Mouse (Mus musculus) c-Kit-positive CD71-positive TER-119-positive erythroid progenitor cells, embryonic 14.5 days (primary cell): ENCODE data around the gene Vsig8.

Experiments
- DNase-seq: peaks from one replicate; pipeline ENCODE4 v3.0.0-alpha.2; 2013; ENCODE audit warnings: low spot score

Vsig8 gene

DNA sequence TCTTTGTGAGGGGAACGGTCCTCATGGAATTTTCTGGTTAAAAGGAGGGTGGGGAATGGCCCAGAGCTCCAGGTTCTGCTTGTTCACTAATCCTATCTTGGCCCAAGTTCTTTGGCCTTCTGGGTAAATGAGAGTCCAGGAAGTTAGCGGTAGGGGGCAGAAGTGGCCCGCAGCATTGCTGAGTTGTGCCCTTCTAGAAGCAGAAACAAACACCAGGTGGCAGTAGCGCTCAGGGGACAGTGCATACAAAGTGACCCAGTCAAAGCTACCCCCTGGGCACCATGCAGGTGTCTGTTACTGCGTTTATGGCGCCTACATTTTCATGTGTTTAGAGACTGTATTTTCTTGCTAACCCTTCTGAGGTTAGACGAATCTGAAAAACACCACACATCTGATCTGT is 27.0 kb upstream of the Vsig8 start:
- peak; percentile 48 for DNase-seq

DNA sequence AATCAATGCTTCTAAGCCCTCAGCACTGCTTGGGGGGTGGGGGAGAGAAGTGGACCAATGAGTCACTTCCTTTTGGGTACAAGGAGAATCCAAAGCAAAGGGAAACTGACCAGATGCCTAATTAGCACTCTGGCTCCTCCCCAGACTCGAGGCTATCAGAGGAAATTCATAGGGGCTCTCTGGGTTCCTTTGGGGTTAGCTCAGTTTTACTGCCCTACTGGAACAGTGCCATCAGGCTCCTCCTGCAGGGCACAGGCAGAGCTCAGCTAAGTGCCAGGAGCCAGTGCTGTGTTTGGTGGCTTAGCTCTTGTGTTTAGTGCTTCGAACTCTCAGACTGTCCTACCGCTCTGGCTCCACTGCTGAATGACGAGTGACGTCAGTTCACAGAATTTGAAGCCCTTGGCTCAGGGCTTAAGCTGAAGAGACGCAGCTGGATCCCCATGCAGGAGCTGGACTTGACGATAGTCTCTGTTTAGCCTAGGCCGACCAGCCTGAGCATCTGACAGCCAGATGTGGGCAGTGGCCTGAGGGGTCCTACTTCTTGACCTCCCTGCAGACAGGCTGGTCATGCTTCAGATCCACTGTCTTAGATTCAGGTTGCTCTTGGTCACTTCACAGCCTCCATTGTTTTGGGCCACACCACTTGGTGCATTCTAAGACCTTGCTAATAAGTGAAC is 25.1 kb upstream of the Vsig8 start:
- no peak for DNase-seq

DNA sequence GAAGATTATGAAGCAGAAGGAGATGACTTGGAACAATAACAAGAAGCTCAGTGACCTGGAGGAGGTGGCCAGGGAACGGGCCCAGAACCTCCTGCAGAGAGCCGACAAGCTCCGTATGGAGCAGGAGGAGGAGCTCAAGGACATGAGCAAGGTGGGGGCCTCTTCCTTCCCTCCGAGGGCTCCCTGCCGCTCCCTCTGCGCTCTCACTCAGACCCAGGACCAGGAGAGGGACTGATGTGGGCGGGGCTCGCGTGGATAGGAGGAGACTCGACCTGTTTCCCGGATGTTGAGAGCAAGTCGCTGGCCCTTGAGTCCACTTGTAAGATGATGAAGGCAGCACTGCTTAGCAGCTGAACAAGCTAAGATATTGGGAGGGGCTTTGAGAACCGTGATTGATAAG is 23.2 kb upstream of the Vsig8 start:
- no peak for DNase-seq

DNA sequence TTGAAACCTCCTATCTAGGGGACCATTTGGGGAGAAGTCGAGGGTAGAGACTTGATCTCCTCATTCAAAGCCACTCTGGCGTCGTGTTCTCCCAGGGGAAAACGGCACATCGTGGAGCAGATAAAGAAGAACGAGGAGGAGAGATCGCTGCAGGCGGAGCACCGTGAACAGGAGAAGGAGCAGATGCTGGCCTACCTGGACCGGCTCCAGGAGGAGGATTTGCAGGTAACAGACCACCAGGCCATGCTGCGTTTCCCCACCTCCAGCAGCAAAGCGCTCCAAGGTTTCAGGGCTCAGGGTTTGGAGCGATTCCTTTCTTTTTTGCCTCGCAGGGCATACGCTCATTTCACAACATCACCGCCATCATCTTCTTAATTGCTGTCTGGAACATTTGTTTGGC is 20.6 kb upstream of the Vsig8 start:
- no peak for DNase-seq

DNA sequence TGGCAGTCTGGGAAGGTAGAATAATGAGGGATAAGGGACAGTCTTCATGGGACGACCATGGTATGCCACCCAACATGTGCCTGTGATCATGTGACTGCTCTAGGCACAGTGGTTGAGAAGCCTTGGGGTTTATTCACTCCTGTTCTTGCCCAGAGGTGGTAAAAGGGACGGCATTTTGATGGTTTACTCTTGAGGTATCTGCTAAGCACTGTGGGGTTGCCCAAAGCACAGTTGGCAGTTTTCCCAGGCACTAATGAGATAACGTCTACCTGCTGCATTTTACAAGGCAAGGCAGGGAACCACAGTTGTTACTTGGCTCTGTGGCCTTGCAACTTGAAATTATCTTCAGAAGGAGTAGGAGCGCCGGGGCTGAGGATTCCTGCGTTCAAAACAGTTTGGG is 15.9 kb upstream of the Vsig8 start:
- DNase-seq = no peak

DNA sequence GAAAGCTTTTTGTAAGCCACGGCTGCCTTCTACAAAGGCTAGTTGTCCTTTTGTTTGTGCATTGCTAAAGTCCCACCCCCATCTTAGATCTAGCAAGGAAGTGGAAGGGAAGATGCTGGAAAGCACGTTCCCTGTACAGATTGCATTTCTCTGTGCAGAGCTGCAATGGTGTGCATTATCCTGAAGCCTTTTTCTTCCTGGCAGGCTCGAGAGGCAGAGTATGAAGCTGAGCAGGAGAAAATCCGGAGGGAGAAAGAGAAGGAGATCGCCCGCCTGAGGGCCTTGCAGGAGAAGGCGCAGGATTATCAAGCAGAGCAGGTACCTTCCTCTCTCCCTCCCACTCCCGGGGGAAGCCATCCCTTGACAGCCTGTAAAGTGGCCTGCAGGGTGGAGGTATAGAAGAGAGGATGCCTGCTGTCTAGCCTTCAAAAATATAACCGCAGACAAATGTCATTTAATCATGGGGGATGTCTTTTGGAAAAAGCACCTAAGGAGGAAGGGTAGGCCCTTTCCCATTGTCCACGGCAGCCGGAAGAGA is 15.4 kb upstream of the Vsig8 start:
- DNase-seq = no peak

DNA sequence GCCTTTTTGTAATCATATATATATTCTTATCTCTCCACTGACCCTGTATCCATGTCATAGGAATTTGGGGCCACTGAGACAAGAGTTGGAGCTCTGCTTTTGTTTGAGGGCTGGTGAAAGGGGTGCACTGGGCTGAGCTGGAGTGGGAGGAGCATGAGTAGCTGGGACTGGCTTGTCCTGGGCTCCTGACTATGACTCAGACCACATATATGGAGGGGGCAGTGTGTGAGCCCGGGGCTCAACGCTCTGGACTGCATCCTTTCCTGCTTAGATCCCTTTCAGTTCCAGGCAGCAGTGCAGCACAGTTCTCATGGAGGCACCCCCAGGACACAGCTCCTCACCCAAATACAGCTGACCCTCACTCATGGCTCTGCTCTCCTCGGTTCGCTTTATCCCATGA is 9.7 kb upstream of the Vsig8 start:
- no peak for DNase-seq

DNA sequence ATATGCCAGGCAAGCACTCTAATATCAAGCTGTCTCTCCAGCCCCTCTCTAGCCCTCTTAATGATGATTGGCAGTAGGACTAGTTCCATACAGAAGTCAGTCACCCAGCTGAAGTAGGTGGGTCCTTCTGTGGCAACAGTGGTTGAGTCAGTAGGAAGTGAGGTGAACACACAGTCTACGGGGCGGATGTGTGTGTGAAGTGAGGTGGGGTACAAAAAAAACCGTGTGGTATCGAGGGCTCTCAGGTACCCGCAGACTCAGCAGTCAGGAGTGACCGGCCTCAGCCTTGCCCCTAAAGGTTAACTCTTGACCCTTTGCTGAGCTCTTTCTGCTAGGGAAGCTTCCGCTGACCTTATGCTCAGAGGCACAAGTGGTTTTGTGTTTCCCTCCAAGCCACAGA is 7.2 kb upstream of the Vsig8 start:
- no peak for DNase-seq

DNA sequence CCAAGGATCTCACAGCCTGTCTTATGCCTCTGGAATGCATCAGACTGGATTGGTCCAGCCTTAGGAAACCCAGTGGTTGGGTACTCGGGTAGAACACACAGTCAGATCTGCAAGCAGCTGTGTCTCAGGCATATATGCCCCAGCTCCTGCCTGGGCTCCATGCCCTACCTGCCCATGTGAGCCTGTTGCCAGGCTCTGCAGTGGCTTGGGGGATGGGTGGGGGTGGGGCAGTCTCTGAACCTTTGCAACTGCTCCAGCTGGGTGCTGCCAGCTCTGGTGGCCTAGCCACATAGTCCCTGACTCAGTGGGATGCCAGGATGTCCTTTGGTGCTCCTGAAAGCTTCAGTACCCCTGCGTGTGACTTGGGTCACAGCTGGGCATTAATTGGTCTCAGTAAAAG is 6.4 kb upstream of the Vsig8 start:
- no peak for DNase-seq

DNA sequence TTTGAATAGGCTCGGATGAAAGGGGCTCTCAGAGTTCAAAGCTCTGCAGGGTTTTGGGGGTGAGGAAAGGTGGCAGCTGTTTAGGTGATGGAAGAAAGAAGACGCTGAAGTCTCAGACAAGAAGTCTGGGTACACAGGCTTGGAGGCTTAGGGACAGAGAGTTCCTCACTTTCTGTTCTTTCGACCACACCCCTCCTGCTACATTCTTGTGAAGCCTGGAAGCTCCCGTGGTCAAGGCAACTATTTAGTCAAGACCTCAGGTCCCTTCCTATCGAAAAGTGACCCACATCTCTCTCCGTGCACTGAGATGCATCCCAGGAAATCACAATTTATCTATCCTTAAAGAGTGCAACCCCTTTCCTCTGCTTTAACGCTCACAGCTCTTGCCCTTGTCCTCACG is 6.0 kb upstream of the Vsig8 start:
- DNase-seq = no peak

DNA sequence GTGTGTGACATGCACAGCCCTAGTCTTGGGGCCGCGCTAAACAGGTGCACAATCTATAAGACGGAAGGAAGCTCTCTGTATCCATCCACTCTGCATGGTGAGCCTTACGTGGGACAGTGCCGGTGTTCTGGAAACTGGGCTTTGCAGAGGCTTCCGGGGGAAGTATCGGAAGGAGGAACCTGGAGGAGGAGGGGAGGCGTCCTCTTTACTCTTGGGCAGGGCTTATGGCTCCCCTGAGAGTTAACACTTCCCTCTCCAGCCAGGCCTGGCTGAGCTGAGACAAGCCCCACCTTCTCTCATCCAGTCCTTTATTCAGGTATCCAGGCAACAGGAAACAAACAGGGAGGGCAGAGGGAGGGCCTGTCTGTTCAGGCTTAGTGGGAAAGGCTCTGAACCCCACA is 5.2 kb upstream of the Vsig8 start:
- DNase-seq = no peak

DNA sequence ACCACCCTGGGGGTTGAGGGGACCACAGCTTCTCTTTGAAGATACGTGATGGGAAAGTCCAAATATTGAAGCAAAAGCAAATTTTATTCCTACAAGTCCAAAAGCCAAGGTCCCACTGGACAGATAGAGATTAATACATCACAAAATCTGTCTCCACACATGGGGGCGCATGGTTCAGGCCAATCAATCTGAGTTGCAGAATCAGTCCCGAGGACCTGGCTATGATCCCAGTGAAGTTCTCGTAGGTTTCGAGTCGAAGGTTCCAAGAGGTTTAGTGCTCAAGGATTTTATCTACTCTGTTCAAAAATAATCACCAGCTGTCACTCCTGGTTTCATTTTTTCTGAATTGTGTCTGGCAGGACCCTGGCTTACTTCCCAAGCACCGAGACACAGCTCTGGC is 4.7 kb upstream of the Vsig8 start:
- DNase-seq = no peak

DNA sequence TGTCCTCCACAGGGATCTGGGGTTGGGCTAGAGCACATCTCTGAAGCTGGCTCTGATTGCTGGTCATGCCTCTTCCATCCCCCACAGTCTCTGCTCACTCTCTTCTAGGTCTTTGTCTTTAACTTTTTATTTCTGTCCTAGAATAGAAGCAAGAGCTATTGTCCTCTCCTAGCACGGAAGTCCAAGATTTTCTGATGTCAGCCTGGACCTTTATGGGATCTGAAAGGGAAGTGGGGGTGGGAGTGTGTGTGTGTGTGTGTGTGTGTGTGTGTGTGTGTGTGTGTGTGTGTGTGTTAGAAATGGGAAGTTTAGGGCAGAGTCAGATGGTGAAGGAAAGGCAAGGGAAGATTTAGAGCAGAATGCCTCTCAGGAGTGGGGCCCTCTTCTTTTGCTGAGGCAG is 3.1 kb upstream of the Vsig8 start:
- DNase-seq = no peak

DNA sequence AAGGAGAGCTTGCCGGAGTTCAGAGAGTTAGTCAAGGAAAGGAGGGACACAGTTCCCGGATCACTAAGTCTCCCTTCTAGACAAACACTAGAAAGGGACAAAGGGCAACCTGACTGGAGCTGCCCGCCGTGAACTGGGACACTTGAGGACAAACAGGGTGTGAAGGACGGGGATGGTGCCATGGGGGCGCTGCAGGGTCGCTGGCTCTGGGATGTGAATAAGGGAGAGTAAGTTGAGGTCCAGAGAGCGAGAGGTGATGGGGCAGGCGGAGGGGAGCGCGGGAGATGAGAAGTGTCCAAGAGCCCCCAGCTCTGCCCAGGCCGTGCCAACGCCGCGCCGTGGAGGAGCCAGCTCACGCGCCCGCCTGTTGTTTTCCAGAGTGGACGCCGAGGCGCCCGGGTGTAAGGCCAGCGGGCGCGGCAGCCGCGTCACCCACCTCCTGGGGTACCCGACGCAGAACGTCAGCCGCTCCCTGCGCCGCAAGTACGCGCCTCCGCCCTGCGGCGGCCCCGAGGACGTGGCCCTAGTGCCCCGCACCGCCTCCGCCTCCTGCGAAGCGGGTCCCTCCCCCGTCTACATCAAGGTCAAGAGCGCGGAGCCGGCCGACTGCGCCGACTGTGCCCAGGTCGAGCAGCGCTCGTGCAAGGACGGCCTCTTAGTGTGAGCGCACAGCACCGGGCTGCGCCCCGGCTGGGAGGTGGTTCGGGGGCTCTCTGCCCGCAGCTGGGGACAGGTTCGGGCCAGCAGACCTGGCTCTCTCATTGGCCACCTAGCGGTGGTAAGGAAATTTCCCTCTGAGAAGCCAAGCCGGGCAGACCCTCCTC is 7.1 kb downstream of the Vsig8 start:
- DNase-seq = no peak

DNA sequence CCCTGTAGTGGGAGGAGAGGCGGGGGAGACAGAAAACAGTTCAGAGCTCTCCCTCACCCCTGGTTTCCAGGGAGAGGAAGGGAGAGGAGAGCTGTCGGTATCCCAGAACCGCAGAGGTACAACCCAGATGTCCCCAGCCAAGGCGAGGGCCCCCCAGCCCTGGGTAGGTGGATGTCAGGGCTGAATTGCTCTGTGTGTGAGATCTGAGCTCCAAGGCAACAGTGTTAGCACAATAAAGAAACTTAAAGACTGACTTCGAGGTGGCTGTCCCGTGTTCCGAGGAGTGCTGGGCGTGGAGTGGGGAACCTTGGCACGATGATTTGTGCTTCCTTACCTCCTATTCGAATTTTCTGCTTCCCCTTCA is 7.7 kb downstream of the Vsig8 start:
- no peak for DNase-seq

DNA sequence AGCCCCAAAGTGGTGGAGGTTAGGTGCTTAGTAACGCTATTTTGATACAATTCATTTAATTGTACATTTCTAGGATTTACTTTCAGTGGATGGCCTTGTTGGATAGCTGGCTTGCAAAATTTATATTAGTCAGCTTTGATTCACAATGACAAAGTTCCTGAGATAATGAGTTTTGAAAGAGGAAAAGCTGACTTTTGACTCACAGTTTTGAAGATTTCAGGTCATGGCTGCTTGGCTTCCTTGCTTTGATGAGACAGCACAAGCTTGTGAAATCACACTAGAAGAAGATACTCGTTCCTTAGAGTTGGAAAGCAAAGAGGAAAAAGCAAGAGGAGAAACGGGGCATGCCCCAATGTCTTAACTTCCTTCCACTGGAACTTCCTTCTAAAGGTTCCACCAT is 10.4 kb downstream of the Vsig8 start:
- no peak for DNase-seq

DNA sequence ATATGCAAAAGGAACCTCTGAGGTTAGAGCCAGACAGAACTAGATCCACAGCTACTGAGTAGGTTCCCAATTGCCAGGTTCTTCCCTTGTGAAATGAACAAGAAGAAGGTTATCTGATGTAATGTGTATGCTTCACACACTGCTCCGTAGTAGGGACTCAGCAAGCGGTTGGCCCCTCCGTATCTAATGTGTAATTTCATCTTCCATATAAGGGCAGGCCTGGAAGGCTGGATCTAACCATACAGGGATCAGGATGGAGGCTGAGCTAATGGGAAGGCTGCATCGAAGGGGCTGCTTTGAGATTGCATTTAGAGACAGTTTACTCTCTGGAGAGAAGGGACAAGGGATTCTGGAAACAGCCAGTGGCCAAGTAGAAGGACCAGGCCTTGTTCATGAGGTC is 12.0 kb downstream of the Vsig8 start:
- DNase-seq = no peak

DNA sequence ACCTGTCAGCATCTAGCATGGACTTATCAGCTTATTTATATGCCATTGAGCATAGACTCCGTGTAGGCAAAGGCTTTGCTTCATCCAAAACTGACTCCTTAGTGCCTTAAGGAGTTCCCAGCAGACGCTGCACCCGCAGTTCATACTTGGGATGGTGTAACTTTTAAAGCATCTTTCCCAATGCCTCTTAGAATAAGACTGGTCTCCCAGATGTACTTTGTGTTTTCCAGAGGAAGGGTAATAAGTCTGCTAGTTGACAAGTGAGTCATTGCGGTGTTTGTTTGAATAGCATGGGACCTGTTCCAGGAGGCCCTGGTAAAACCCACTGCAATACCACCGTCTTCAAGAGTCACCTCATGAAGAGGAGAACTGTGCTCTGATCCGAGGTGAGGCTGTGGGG is 24.4 kb downstream of the Vsig8 start:
- DNase-seq = no peak

DNA sequence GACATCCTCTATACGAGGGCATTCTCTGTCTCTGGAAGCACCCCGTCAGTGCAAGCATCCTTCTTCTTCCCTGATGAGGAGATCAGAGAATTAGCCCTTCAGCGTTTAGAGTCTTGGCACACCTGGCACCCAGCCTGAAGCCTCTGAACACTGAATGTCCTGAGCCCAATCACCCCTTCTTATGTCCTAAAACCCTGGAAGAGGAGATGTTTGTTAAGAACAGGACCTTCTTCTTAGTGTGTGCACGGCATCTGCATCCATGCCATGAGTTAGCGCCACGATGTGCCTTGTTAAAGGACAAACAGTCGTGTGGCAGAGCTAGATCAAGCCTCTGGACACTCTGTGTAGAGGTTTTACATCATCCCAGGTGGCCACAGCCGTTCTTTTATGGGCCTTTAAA is 26.7 kb downstream of the Vsig8 start:
- no peak for DNase-seq

DNA sequence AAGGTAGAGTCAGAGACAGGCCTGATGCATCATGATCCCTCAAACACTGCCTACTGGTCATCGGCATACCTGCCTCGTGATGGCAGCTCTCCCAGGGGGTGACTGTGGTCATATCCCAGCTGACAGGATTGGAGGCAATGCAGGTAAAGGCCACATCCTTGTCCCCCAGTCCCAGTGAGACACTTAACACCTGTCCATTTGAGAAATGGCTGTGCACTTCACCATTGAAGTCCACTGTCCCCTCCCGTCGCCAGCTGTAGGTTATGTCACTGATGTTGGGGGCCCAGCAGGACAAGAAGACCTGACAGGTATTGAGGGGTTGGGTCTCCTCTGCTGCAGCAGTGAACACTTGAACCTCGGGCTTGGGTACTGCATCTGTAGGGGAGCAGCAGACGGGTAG is 28.5 kb downstream of the Vsig8 start:
- DNase-seq = no peak

DNA sequence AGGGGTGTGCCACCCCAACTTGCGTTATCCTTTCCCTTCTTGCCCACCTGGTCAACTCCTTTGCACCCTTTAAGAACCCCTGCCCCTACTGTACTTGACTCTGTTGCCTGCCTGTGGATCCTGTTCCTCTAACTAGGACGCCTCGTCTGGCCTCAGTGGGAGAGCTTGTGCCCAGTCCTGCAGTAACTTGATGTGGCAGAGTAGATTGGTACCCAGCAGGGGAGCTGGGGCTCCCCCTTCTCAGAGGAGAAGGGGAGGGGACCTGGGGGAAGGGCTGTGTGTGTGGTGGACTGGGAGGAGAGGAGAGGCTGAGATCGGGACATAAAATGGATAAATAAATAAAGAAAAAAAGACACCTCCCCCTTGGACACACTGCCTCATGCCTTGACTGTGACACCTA is 29.3 kb downstream of the Vsig8 start:
- DNase-seq = no peak

DNA sequence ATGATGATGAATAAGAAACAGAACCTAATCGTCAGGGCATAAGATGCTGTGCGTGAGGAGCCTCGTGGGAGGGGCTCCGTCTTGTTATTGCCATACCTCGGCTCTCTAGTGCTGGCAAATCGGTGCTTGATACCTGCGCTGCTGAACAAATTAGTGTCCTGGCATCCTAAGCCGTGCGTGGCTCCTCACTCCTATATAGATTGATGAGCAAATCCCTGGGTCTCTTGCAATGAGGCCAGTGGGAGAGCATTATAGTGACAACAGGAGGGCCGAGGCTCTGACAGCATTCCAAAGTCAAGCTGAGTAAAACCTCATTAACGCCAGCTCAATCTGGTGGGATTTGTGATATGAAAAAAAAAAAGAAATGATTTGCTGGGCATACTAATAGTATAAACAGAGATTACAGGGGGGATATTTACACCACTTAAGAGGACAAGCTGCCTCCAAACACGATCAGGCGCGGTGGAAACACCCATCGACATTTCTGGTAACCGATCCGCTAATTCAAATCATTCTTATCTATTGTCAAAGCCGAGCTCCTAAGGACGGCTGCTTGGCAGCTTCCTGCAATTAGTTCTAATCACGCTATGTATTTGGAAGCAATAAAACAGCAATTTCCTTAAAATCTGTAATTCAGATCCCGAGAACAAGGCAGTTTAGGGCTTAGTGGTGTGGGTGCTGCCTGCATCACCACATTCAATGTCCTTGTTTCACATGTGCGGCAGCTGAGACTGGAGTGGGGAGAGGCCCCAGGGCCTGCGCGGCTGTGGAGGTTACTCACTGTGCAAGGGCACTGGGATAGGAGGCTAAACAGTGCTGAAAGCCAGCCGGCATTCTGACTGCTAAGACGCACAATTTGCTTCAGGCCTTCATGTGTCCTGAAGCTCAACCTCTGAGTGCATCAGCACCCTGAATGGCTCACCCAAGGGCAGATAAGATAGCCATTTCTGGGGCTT is 30.2 kb downstream of the Vsig8 start:
- no peak for DNase-seq

DNA sequence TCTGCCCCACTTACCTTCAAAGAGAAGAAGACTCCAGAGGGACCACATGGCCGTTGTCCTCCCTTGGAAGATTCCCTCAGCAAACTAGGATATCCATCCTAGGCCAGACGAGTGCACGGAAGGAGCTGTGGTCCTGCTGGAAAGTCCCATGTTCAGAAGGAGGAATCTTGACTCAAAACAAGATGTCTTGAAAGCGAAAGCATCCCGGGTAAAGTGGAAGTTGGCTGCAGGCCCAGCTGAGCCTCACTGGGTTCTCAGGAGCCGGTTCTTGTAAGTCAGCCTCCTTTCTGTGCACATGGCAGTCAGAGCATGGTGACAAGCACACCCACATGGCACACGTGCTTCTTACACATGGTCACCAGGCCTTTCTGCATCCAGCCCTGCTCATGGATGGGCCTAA is 34.6 kb downstream of the Vsig8 start, which contains the start of gene Slamf8:
Slamf8 (minus strand) TSS at position 184 of the 400 bp plus-strand sequence.
- no peak for DNase-seq
